Mouse (Mus musculus) CD8-positive naive resting alpha-beta T cell, adult 57 days (primary cell): ENCODE data around the gene Tgfb2. TPM values are rescaled to one million over a fixed set of nuclear protein-coding genes. Genes with fewer than 3 reads are reported as not detected.

Experiments used
- total RNA-seq: library from RNA; stranded (reverse); gene quantifications from one replicate; pipeline ENCODE4 v1.2.4, GENCODE M21; 2023

Gene Tgfb2
- total RNA-seq = 0.09 TPM

GRCm38 (mm10) chr1:186705915-186706248 is at the start of gene Tgfb2:
TSS of gene Tgfb2 (minus strand) at chr1:186705989.

GRCm38 (mm10) chr1:186748724-186749653 is 43.2 kb upstream of the Tgfb2 start, which contains the start of gene Rrp15:
TSS of gene Rrp15 (minus strand) at chr1:186749358.

Other genes with a start within 250 kb of the Tgfb2 start
- 31.6 TPM for gene Rrp15, start 43.4 kb upstream of the Tgfb2 start, total RNA-seq